In the genomic region with DNA sequence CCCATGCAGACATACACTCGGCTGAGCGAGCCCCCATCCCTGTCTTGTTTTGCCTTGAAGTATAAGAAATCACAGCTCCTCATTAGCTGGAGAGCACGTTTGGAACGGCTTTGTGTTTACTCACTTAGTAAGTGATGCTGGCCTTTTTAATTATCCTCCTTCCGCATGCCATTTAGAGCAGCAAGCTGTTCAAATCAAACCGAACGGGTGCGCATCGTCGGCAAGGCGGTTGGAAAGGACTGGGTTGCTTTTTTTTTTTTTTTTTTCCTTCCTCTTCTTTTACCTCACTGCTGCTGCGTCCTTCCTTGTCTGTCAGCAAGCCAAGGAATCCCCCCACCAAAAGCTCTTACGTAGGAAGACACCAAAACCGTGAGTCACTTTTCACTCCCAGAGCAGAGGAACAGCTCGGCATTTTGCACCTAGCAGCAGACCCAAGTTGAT, we compare ENCODE assay signal across 11 mouse cellular contexts.
DNase-seq lines count a peak whose midpoint lies in the region; ATAC-seq and TF ChIP-seq lines count a peak whose summit lies in the region.
"Had no signal": no experiment of that assay in that cellular context is flagged by ENCODE, and none has a peak within 500 bp of the region (broad histone marks: within the 10 kb centered on the region; RNA-seq: fewer than 3 reads in every experiment).

No protein-coding gene starts in this region.

- no peaks in the 10 kb centered on the region for H3K36me3 ChIP-seq in hindbrain, embryonic 15.5 days
- no peaks in the 10 kb centered on the region for H3K36me3 ChIP-seq in neural tube, embryonic 12.5 days
- H3K36me3 ChIP-seq in liver, postnatal 0 days (replicated peaks; ENCODE audit: insufficient read depth, low read length) = no peaks in the 10 kb centered on the region
- H3K36me3 ChIP-seq in limb, embryonic 10.5 days = no peaks in the 10 kb centered on the region

- no peak for TF ChIP-seq EP300 in liver, postnatal 0 days (IDR thresholded peaks at IDR 0.05; ENCODE audit: low read depth)

- peak; percentile 45 for DNase-seq in MN1 (ENCODE audit: low spot score)
- peak; percentile 64 for DNase-seq in brain, embryonic 18.5 days (ENCODE audit: low read depth, low spot score)
- DNase-seq in liver, postnatal 0 days = no peak
- no peak for DNase-seq in limb, embryonic 10.5 days (ENCODE audit: low spot score)
- no peak for DNase-seq in T-cell, adult 2 months (ENCODE audit: low spot score)
- DNase-seq: adrenal gland, adult 2 months; heart, postnatal 36 days had no signal

- H3K4me1 ChIP-seq in hindbrain, embryonic 15.5 days (replicated peaks) = peaks cover 45% of the 10 kb centered on the region
- peaks cover 16% of the 10 kb centered on the region for H3K4me1 ChIP-seq in neural tube, embryonic 12.5 days
- H3K4me1 ChIP-seq in liver, postnatal 0 days (ENCODE audit: insufficient read depth) = no peaks in the 10 kb centered on the region
- H3K4me1 ChIP-seq in limb, embryonic 10.5 days = peaks cover 12% of the 10 kb centered on the region

- TF ChIP-seq CTCF in liver, postnatal 0 days (IDR thresholded peaks at IDR 0.05; ENCODE audit: low read depth) = no peak

- H3K27me3 ChIP-seq in hindbrain, embryonic 15.5 days = no peaks in the 10 kb centered on the region
- no peaks in the 10 kb centered on the region for H3K27me3 ChIP-seq in neural tube, embryonic 12.5 days (replicated peaks)
- no peaks in the 10 kb centered on the region for H3K27me3 ChIP-seq in liver, postnatal 0 days (ENCODE audit: insufficient read depth, low read length)
- H3K27me3 ChIP-seq in limb, embryonic 10.5 days (ENCODE audit: low read depth, poor library complexity, severe bottlenecking) = no peaks in the 10 kb centered on the region

- WGBS in hindbrain, embryonic 15.5 days = 29% methylated on average over 15 of the region's 15 CpGs
- 67% methylated on average over 15 of the region's 15 CpGs for WGBS in neural tube, embryonic 12.5 days
- 75% methylated on average over 15 of the region's 15 CpGs for WGBS in liver, postnatal 0 days (ENCODE audit: insufficient replicate concordance)
- WGBS in limb, embryonic 10.5 days = 86% methylated on average over 15 of the region's 15 CpGs

- ATAC-seq in hindbrain, embryonic 15.5 days (ENCODE audit: low FRiP score, low read depth) = no peak; the same call in 1 of the 2 replicates
- no peak for ATAC-seq in neural tube, embryonic 12.5 days (ENCODE audit: low FRiP score, low read depth)
- ATAC-seq in liver, postnatal 0 days = no peak
- no peak for ATAC-seq in activated CD4-positive, CD25-positive, alpha-beta regulatory T cell, adult 4 months

- no peaks in the 10 kb centered on the region for H3K9me3 ChIP-seq in hindbrain, embryonic 15.5 days
- no peaks in the 10 kb centered on the region for H3K9me3 ChIP-seq in neural tube, embryonic 12.5 days
- H3K9me3 ChIP-seq in liver, postnatal 0 days (ENCODE audit: low read length) = no peaks in the 10 kb centered on the region
- no peaks in the 10 kb centered on the region for H3K9me3 ChIP-seq in limb, embryonic 10.5 days (replicated peaks)

- peak overlapping the region; percentile 42 for H3K4me3 ChIP-seq in hindbrain, embryonic 15.5 days
- H3K4me3 ChIP-seq in neural tube, embryonic 12.5 days = no peak overlapping the region
- no peak overlapping the region for H3K4me3 ChIP-seq in liver, postnatal 0 days (ENCODE audit: low read depth, low read length)
- no peak overlapping the region for H3K4me3 ChIP-seq in limb, embryonic 10.5 days

- peak overlapping the region; percentile 68 for H3K4me2 ChIP-seq in hindbrain, embryonic 15.5 days
- H3K4me2 ChIP-seq in neural tube, embryonic 12.5 days (replicated peaks) = peak overlapping the region; percentile 38
- no peak overlapping the region for H3K4me2 ChIP-seq in liver, postnatal 0 days (ENCODE audit: low read depth, low read length)

- peak overlapping the region; percentile 52 for H3K9ac ChIP-seq in hindbrain, embryonic 15.5 days
- H3K9ac ChIP-seq in neural tube, embryonic 12.5 days = no peak overlapping the region
- no peak overlapping the region for H3K9ac ChIP-seq in liver, postnatal 0 days (replicated peaks)
- H3K9ac ChIP-seq: liver, embryonic 14.5 days had no signal

- H3K27ac ChIP-seq in hindbrain, embryonic 15.5 days (replicated peaks) = peak overlapping the region; percentile 85
- H3K27ac ChIP-seq in neural tube, embryonic 12.5 days = no peak overlapping the region
- H3K27ac ChIP-seq in liver, postnatal 0 days (ENCODE audit: low read depth) = no peak overlapping the region
- no peak overlapping the region for H3K27ac ChIP-seq in limb, embryonic 10.5 days
- H3K27ac ChIP-seq: liver, embryonic 14.5 days had no signal

Comparison
In these comparisons a context has a peak if more than half of its experiments do, and no peak if none do; other contexts are left out.
1. DNase-seq: peak in MN1 (single experiment) and brain, embryonic 18.5 days (single experiment); none in liver, postnatal 0 days (single experiment), limb, embryonic 10.5 days (single experiment) and T-cell, adult 2 months (single experiment).